Mouse (Mus musculus): ENCODE results near the gene Rasal1. TPM values are rescaled to one million over a fixed set of nuclear protein-coding genes. Genes with fewer than 3 reads are reported as not detected.

Rasal1 gene
- polyA plus RNA-seq, 1 experiment from 2014 or later, result not detected

- Histone ChIP-seq H3K79me2 (ENCODE audit: inconsistent target) (no peaks in the 10 kb centered on the region), H3K4me3 (ENCODE audit: inconsistent target) (no peak overlapping the region), H3K27ac (no peak overlapping the region), H3K36me3 (ENCODE audit: inconsistent target) (no peaks in the 10 kb centered on the region)
- WGBS (ENCODE audit: missing documents), result 70% methylated on average over 5 of the region's 5 CpGs
These were observed 12.2 kb downstream of the Rasal1 start for GRCm38 (mm10) chr5:120660816-120661215.

- no peaks in the 10 kb centered on the region for H3K36me3 ChIP-seq (ENCODE audit: inconsistent target)
- H3K79me2 ChIP-seq (ENCODE audit: inconsistent target), result no peaks in the 10 kb centered on the region
- H3K4me3 ChIP-seq (ENCODE audit: inconsistent target), result no peak overlapping the region
- H3K27ac ChIP-seq, result no peak overlapping the region
- WGBS (ENCODE audit: missing documents), result 57% methylated on average over 2 of the region's 2 CpGs
These were observed 16.3 kb downstream of the Rasal1 start for GRCm38 (mm10) chr5:120664888-120665287.

- Histone ChIP-seq H3K79me2 (ENCODE audit: inconsistent target) (no peaks in the 10 kb centered on the region), H3K36me3 (ENCODE audit: inconsistent target) (no peaks in the 10 kb centered on the region), H3K4me3 (ENCODE audit: inconsistent target) (no peak overlapping the region), H3K27ac (no peak overlapping the region)
- WGBS (ENCODE audit: missing documents), result 71% methylated on average over 7 of the region's 7 CpGs
These were observed 20.1 kb downstream of the Rasal1 start for GRCm38 (mm10) chr5:120668761-120669160.

- Histone ChIP-seq H3K4me3 (ENCODE audit: inconsistent target) (no peak overlapping the region), H3K36me3 (ENCODE audit: inconsistent target) (no peaks in the 10 kb centered on the region), H3K27ac (no peak overlapping the region), H3K79me2 (ENCODE audit: inconsistent target) (no peaks in the 10 kb centered on the region)
- whole genome bisulfite sequencing (ENCODE audit: missing documents), result 69% methylated on average over 7 of the region's 7 CpGs
These were observed 21.5 kb downstream of the Rasal1 start for GRCm38 (mm10) chr5:120670132-120670531.

GRCm38 (mm10) chr5:120671865-120672264 is 23.3 kb downstream of the Rasal1 start:
- no peaks in the 10 kb centered on the region for H3K36me3 ChIP-seq (ENCODE audit: inconsistent target)
- WGBS (ENCODE audit: missing documents), result 89% methylated on average over 3 of the region's 3 CpGs
- no peak overlapping the region for H3K4me3 ChIP-seq (ENCODE audit: inconsistent target)
- H3K79me2 ChIP-seq (ENCODE audit: inconsistent target), result no peaks in the 10 kb centered on the region
- no peak overlapping the region for H3K27ac ChIP-seq

GRCm38 (mm10) chr5:120673626-120674025 is 25.0 kb downstream of the Rasal1 start:
- H3K36me3 ChIP-seq (ENCODE audit: inconsistent target), result no peaks in the 10 kb centered on the region
- H3K79me2 ChIP-seq (ENCODE audit: inconsistent target), result no peaks in the 10 kb centered on the region
- H3K4me3 ChIP-seq (ENCODE audit: inconsistent target), result no peak overlapping the region
- WGBS (ENCODE audit: missing documents), result 16% methylated on average over 12 of the region's 12 CpGs
- H3K27ac ChIP-seq, result no peak overlapping the region

- Histone ChIP-seq H3K27ac (no peak overlapping the region), H3K36me3 (ENCODE audit: inconsistent target) (no peaks in the 10 kb centered on the region), H3K79me2 (ENCODE audit: inconsistent target) (no peaks in the 10 kb centered on the region), H3K4me3 (ENCODE audit: inconsistent target) (no peak overlapping the region)
- WGBS (ENCODE audit: missing documents), result 34% methylated on average over 17 of the region's 21 CpGs
These were observed 25.9 kb downstream of the Rasal1 start for GRCm38 (mm10) chr5:120674229-120675145.

GRCm38 (mm10) chr5:120677516-120677915 is 28.9 kb downstream of the Rasal1 start:
- H3K36me3 ChIP-seq (ENCODE audit: inconsistent target), result no peaks in the 10 kb centered on the region
- H3K27ac ChIP-seq, result no peak overlapping the region
- H3K4me3 ChIP-seq (ENCODE audit: inconsistent target), result no peak overlapping the region
- no peaks in the 10 kb centered on the region for H3K79me2 ChIP-seq (ENCODE audit: inconsistent target)
- WGBS (ENCODE audit: missing documents), result 33% methylated on average over 2 of the region's 2 CpGs

GRCm38 (mm10) chr5:120679676-120680555 is 31.3 kb downstream of the Rasal1 start:
- Histone ChIP-seq H3K27ac (no peak overlapping the region), H3K79me2 (ENCODE audit: inconsistent target) (no peaks in the 10 kb centered on the region), H3K36me3 (ENCODE audit: inconsistent target) (no peaks in the 10 kb centered on the region), H3K4me3 (ENCODE audit: inconsistent target) (no peak overlapping the region)
- 20% methylated on average over 17 of the region's 24 CpGs for whole genome bisulfite sequencing (ENCODE audit: missing documents)

GRCm38 (mm10) chr5:120680918-120681317 is 32.3 kb downstream of the Rasal1 start:
- Histone ChIP-seq H3K27ac (no peak overlapping the region), H3K36me3 (ENCODE audit: inconsistent target) (no peaks in the 10 kb centered on the region), H3K79me2 (ENCODE audit: inconsistent target) (no peaks in the 10 kb centered on the region), H3K4me3 (ENCODE audit: inconsistent target) (no peak overlapping the region)
- WGBS (ENCODE audit: missing documents), result 88% methylated on average over 16 of the region's 18 CpGs

GRCm38 (mm10) chr5:120682982-120683771 is 34.6 kb downstream of the Rasal1 start:
- H3K4me3 ChIP-seq (ENCODE audit: inconsistent target), result no peak overlapping the region
- 18% methylated on average over 21 of the region's 24 CpGs for WGBS (ENCODE audit: missing documents)

GRCm38 (mm10) chr5:120685678-120686077 is 37.1 kb downstream of the Rasal1 start:
- Histone ChIP-seq H3K36me3 (ENCODE audit: inconsistent target) (no peaks in the 10 kb centered on the region), H3K4me3 (ENCODE audit: inconsistent target) (no peak overlapping the region), H3K79me2 (ENCODE audit: inconsistent target) (no peaks in the 10 kb centered on the region), H3K27ac (no peak overlapping the region)
- 64% methylated on average over 8 of the region's 8 CpGs for whole genome bisulfite sequencing (ENCODE audit: missing documents)

More at GRCm38 (mm10) chr5:120682982-120683771, 34.6 kb downstream of the Rasal1 start:
- H3K79me2 ChIP-seq (ENCODE audit: inconsistent target), result no peaks in the 10 kb centered on the region
- no peak overlapping the region for H3K27ac ChIP-seq
- no peaks in the 10 kb centered on the region for H3K36me3 ChIP-seq (ENCODE audit: inconsistent target)

- no peaks in the 10 kb centered on the region for H3K79me2 ChIP-seq (ENCODE audit: inconsistent target)
- no peak overlapping the region for H3K27ac ChIP-seq
- 72% methylated on average over 6 of the region's 6 CpGs for WGBS (ENCODE audit: missing documents)
- no peaks in the 10 kb centered on the region for H3K36me3 ChIP-seq (ENCODE audit: inconsistent target)
- H3K4me3 ChIP-seq (ENCODE audit: inconsistent target), result no peak overlapping the region
These were observed 38.3 kb downstream of the Rasal1 start for GRCm38 (mm10) chr5:120686749-120687483.

GRCm38 (mm10) chr5:120687484-120687851 is 38.9 kb downstream of the Rasal1 start:
- Histone ChIP-seq H3K4me3 (ENCODE audit: inconsistent target) (no peak overlapping the region), H3K27ac (no peak overlapping the region), H3K79me2 (ENCODE audit: inconsistent target) (no peaks in the 10 kb centered on the region), H3K36me3 (ENCODE audit: inconsistent target) (no peaks in the 10 kb centered on the region)
- WGBS (ENCODE audit: missing documents), result 55% methylated on average over 3 of the region's 3 CpGs

Data from macrophage (primary cell).